Mouse (Mus musculus): ENCODE data around the gene Adora1. TPM values are rescaled to one million over a fixed set of nuclear protein-coding genes. Genes with fewer than 3 reads are reported as not detected.

The Adora1 gene
- polyA plus RNA-seq, 1 experiment from 2014 or later: 11.1 TPM

DNA sequence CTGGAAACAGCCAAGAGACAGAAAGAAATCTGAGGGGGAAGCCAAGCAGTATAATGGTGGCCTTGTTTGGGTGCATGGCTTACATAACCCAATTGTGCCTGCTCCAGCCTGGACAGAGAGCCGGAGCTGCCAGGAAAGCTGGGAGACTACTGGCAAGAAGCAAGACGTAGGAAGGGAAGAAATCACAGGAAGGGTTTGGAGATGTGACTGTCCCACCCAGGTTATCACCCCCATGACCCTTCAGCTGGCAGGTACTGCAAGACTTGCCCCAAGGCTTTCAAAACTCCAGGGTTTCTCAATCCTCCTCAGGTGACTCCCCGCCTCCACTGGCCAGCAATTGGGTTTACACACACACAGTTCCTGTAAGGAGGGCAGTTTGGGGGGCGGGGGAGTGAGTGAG, 53.2 kb downstream of the Adora1 start, which contains the start of gene Chil1:
Chil1 (plus strand) TSS at position 152 of the 400 bp plus-strand sequence.
- Histone ChIP-seq H3K4me1 (replicated peaks) (no peaks in the 10 kb centered on the region), H3K27ac (replicated peaks) (no peak within 1 kb of the TSS), H3K36me3 (no peaks in the 10 kb centered on the region), H3K4me2 (no peak within 1 kb of the TSS), H3K27me3 (0 out of 2 replicates have a peak, but pooled peaks cover 4% of the 10 kb centered on the region), H3K9me3 (no peaks in the 10 kb centered on the region), H3K9ac (no peak within 1 kb of the TSS), H3K4me3 (no peak within 1 kb of the TSS)
- WGBS: 62% methylated on average over 4 of the region's 4 CpGs
- ATAC-seq (ENCODE audit: low read depth): no peak

DNA sequence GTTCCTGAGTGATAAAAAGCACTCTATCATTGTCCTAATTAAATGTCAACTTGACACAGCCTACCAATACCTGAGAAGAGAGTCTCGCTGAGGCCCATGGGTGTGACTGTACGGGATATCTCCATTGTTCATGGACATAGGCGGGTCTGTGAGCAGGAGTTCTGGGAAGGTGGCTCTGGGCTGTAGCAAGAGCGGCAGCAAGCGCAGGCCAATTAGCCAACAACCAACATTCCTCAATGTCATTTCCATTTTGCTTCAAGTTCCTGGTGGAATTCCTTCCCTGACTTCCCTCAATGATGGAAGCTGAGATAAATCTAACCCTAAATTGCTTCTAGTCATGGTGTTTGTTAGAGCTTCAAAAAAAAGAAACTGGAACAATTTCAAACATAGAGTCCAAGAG, 57.3 kb downstream of the Adora1 start:
- H3K9ac ChIP-seq: no peak overlapping the region
- H3K27ac ChIP-seq (replicated peaks): no peak overlapping the region
- H3K27me3 ChIP-seq: no peaks in the 10 kb centered on the region
- H3K36me3 ChIP-seq: no peaks in the 10 kb centered on the region
- no peak overlapping the region for H3K4me3 ChIP-seq
- no peaks in the 10 kb centered on the region for H3K9me3 ChIP-seq
- WGBS: 91% methylated on average over 5 of the region's 5 CpGs
- H3K4me1 ChIP-seq (replicated peaks): no peaks in the 10 kb centered on the region
- no peak for ATAC-seq (ENCODE audit: low read depth)
- no peak overlapping the region for H3K4me2 ChIP-seq

DNA sequence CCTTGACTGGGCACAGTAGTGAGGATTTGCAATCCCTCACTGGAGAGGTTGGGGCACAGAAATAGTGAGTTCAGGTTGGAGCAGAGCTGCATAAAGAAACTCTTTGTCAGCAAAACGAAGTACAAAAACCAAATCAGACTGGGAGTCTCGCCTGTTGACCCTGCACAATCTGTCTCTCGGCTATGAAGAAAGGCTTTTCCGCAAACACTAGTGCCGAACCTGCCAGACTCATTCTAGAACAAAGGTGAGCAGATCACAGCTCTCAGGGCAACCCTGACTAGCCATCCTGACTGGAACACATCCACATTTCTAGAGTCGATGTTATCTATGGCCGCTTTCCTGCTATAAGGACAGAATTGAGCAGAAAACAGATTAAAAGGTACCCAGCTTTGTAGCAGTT, 62.1 kb downstream of the Adora1 start:
- H3K9me3 ChIP-seq: no peaks in the 10 kb centered on the region
- no peaks in the 10 kb centered on the region for H3K27me3 ChIP-seq
- no peaks in the 10 kb centered on the region for H3K36me3 ChIP-seq
- H3K4me2 ChIP-seq: no peak overlapping the region
- no peak overlapping the region for H3K4me3 ChIP-seq
- no peaks in the 10 kb centered on the region for H3K4me1 ChIP-seq (replicated peaks)
- no peak for ATAC-seq (ENCODE audit: low read depth)
- H3K9ac ChIP-seq: no peak overlapping the region
- 62% methylated on average over 7 of the region's 7 CpGs for WGBS
- no peak overlapping the region for H3K27ac ChIP-seq (replicated peaks)

DNA sequence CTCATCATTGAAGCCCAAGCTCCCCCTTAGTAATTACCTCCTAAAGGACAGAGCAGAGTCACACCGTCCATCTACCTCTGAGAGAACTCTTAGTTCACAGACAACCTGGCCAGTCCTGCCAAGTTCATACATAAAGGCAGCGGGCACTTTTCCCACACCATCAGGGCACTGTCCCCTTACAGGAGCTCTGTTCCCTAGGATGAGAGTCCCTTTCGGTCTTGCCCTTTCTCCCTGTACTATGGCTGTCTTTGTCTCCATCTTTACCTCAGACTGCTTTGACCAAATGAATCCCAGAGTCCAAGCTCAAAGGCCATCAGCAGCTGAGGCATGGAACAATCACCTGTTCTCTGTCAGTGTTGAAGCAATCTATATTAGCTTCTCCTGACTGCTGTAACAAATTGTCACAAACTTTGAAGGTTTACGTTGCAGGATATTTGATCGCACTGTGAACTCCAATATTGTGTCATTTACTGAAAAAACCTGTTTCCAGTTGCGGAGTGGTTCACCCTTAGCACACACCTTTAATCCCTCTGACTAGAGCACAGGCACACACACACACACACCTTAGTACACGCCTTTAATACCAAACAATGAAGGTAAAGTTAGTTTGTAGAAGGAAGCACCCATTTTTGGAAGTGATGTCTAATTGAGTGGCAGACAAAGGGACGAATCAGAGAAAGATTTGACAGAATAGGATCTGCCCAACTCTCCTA, 66.1 kb downstream of the Adora1 start:
- Histone ChIP-seq H3K9me3 (no peaks in the 10 kb centered on the region), H3K4me3 (no peak overlapping the region), H3K4me1 (replicated peaks) (no peaks in the 10 kb centered on the region), H3K9ac (no peak overlapping the region), H3K36me3 (no peaks in the 10 kb centered on the region), H3K4me2 (no peak overlapping the region), H3K27me3 (no peaks in the 10 kb centered on the region), H3K27ac (replicated peaks) (no peak overlapping the region)
- no peak for ATAC-seq (ENCODE audit: low read depth)
- 85% methylated on average over 8 of the region's 8 CpGs for WGBS

DNA sequence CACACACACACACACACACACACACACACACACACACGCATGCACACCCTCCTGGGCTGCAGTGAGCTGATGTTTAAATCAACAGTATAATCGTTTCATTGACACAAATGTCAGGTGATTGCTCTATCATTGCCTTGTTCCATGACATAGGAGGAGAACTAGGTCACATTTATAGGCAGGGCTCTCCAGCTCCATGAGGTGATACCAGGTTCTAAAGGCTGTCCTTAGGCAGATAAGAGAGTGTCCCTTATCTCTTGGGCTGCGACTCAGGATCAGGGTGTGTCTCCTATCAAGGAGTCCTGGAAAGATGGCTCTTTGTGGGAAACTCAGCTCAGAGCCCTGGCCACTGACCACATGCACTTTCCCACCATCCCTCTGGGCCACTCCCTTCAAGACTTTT, 66.7 kb downstream of the Adora1 start:
- no peak for ATAC-seq (ENCODE audit: low read depth)
- Histone ChIP-seq H3K4me2 (no peak overlapping the region), H3K9me3 (no peaks in the 10 kb centered on the region), H3K36me3 (no peaks in the 10 kb centered on the region), H3K27me3 (no peaks in the 10 kb centered on the region), H3K4me3 (no peak overlapping the region), H3K4me1 (replicated peaks) (no peaks in the 10 kb centered on the region), H3K9ac (no peak overlapping the region), H3K27ac (replicated peaks) (no peak overlapping the region)
- 93% methylated on average over 3 of the region's 3 CpGs for WGBS

DNA sequence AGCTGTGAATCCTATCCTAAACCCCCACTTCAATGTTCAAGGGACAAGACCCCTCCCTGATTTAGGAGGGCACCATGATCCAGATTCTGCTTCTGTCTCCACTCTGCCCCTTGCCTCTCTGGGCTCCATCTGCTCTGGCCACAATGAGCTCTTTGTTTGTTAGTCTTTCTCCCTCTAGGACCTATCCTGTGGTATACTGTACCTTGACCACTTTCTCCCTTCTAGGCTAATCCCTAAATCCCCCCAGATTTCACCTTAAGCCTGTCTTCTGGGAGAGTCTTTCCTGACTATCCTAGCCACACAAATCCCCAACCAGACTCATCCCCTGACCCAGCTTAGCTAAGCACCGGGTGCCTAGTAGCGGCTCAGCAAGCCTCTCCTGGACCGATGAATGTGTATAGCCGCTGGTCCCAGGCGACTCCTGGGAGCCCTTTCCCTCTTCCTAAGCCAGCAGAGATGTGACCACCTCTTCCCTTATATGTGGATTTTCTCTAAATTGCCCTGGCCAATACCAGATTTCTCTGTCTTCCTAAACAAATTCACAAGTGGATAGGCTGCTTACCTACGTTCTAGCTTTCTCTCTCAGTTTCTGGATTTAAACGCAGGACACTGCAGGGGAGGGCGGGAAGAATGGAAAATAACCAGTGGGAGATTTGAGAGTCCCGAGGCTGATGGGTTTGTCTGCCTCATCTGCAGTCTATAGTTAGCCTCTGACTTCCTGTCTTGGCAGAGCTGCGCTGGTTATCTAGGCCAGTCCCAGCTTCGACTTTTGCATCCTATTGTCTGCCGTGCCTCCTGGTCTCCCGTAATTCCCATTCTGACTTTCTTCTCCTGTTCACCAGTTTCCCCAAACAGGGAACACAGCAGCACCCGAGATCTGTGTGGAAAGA, 67.6 kb downstream of the Adora1 start:
- ATAC-seq (ENCODE audit: low read depth): no peak
- H3K4me1 ChIP-seq (replicated peaks): no peaks in the 10 kb centered on the region
- no peaks in the 10 kb centered on the region for H3K36me3 ChIP-seq
- no peak overlapping the region for H3K9ac ChIP-seq
- no peak overlapping the region for H3K4me3 ChIP-seq
- no peaks in the 10 kb centered on the region for H3K27me3 ChIP-seq
- H3K4me2 ChIP-seq: no peak overlapping the region
- WGBS: 61% methylated on average over 14 of the region's 14 CpGs
- no peaks in the 10 kb centered on the region for H3K9me3 ChIP-seq
- no peak overlapping the region for H3K27ac ChIP-seq (replicated peaks)

DNA sequence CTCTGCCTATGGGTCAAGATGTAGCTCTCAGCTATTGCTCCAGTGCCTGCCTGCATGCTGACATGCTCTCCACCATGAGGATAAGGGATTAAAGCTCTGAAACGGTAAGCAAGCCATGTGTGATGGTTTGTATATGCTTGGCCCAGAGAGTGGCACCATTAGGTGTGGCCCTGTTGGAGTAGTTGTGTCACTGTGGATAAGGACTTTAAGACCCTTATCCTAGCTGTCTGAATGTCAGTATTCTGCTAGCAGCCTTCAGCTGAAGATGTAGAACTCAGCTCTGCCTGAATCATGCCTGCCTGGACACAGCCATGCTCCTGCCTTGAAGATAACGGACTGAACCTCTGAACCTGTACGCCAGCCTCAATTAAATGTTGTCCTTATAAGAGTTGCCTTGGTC, 68.7 kb downstream of the Adora1 start:
- H3K4me3 ChIP-seq: no peak overlapping the region
- no peaks in the 10 kb centered on the region for H3K27me3 ChIP-seq
- no peak overlapping the region for H3K27ac ChIP-seq (replicated peaks)
- no peaks in the 10 kb centered on the region for H3K9me3 ChIP-seq
- WGBS: 94% methylated on average over 3 of the region's 3 CpGs
- no peak for ATAC-seq (ENCODE audit: low read depth)
- H3K4me1 ChIP-seq (replicated peaks): no peaks in the 10 kb centered on the region
- no peaks in the 10 kb centered on the region for H3K36me3 ChIP-seq
- H3K9ac ChIP-seq: no peak overlapping the region
- H3K4me2 ChIP-seq: no peak overlapping the region

DNA sequence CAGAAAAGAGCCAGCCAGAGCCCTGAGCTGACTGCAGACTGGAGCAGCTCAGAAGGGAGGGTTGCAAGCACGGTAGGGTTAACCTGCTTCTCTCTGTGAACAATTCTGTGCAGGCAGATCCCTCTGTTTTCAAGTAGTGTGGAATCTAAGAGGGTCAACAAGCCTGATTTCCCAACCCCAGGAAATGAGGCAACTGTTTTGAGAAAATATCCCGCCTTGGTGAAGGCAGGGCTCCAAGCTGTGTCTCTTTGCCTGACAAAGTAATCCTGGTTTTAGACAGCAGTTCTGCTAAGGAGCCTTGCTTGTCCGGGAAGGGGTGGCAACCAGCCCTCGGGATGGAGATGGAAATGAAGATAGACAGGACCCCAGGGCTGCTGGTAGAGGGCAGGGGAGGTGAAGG, 70.8 kb downstream of the Adora1 start:
- Histone ChIP-seq H3K27ac (replicated peaks) (no peak overlapping the region), H3K4me3 (no peak overlapping the region), H3K4me1 (replicated peaks) (no peaks in the 10 kb centered on the region), H3K4me2 (no peak overlapping the region), H3K27me3 (no peaks in the 10 kb centered on the region), H3K9me3 (no peaks in the 10 kb centered on the region), H3K9ac (no peak overlapping the region), H3K36me3 (no peaks in the 10 kb centered on the region)
- 73% methylated on average over 4 of the region's 4 CpGs for WGBS
- ATAC-seq (ENCODE audit: low read depth): no peak

DNA sequence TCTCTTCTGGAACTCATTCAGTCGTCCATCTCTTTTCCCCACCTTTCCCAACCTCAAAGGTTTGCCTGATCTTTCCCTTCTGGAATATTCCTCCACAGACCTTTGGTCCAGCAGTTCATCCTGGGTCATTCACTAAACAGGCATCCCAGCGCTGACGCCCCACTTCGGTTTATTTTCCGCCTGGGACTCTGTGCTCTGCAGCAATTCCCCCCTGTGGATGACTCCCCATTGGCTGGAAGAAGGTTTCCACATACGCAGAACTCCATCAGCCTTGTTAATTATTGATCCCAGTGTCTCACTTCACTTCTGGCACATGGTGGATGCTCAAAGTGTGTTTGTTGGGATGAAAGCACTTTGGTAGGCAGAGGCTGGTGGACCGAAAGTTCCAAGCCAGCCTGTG, 71.8 kb downstream of the Adora1 start:
- Histone ChIP-seq H3K36me3 (no peaks in the 10 kb centered on the region), H3K27ac (replicated peaks) (no peak overlapping the region), H3K4me1 (replicated peaks) (no peaks in the 10 kb centered on the region), H3K9ac (no peak overlapping the region), H3K27me3 (no peaks in the 10 kb centered on the region), H3K4me3 (no peak overlapping the region), H3K4me2 (no peak overlapping the region), H3K9me3 (no peaks in the 10 kb centered on the region)
- ATAC-seq (ENCODE audit: low read depth): no peak
- 89% methylated on average over 7 of the region's 7 CpGs for WGBS

DNA sequence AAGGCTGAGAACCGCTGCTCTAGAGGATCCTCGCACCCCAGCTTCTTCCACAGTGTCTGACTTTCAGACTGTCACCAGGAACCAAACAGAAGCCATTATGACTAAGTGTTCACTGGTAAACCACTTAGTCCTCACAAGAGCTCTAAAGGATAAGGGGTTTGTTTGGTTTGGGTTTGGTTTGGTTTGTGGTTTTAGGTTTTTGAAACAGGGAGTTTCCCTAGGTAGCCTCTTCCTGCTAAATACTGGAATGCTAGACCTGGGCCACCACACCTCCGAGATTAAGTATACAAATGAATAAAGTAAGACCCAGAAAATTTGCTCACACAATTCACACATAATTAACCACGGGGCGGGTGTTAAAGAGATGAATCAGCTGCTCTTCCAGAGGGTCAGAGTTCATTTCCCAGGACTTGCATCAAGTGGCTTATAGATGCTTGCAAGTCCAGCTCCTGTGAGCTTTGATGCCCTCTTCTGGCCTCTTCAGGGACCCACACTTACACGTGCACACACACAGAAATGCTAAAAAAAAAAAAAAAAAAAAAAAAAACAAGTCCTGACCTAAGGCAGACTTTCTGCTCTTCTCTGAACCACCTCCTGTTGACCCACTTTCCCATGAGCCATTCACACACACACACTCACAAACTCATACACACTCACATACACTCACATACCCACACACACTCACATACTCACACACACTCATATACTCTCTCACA, 72.6 kb downstream of the Adora1 start:
- Histone ChIP-seq H3K9me3 (no peaks in the 10 kb centered on the region), H3K9ac (no peak overlapping the region), H3K4me3 (no peak overlapping the region), H3K4me1 (replicated peaks) (no peaks in the 10 kb centered on the region), H3K4me2 (no peak overlapping the region), H3K36me3 (no peaks in the 10 kb centered on the region), H3K27me3 (no peaks in the 10 kb centered on the region), H3K27ac (replicated peaks) (no peak overlapping the region)
- no peak for ATAC-seq (ENCODE audit: low read depth)
- WGBS: 81% methylated on average over 6 of the region's 6 CpGs

DNA sequence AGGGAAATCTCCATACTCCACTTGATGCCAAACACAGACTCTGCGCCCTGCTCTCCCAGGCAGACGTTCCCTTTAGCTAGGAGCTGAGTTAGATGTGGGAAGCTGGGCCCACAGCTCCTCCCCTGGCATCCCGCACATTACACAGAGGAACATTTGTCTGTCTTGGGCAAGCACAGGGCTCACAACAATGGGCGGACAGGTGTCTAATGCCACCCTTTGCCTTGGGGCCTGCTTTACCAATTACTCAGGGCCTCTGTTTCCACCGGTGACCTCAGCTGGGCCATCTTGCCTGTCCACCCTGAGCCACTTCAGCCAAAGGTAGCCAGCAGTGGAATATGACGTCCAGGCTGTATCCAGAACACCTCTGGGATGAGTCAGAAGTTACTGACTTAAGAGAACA, 73.8 kb downstream of the Adora1 start:
- H3K4me1 ChIP-seq (replicated peaks): no peaks in the 10 kb centered on the region

DNA sequence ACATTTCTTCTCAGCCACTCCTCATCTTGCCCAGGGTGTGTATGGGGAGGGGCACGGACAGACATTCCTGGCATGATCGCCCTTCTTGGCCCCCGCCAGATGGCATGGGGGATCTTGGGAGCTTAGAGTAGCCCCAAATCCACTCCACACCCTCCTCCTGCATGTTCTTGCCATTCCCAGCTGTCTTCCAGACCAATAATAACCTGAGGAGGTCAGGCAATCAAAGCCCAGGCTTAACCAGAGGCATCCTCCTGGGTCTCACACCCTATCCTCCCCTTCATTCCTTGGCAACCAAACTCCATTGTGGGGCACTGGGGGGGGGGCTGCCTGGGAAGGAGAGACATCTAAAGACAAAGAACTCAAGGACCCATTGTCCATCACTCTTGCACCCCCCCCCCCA, 74.8 kb downstream of the Adora1 start:
- H3K36me3 ChIP-seq: no peaks in the 10 kb centered on the region
- no peaks in the 10 kb centered on the region for H3K4me1 ChIP-seq (replicated peaks)
- no peaks in the 10 kb centered on the region for H3K27me3 ChIP-seq
- no peaks in the 10 kb centered on the region for H3K9me3 ChIP-seq
- no peak overlapping the region for H3K9ac ChIP-seq
- no peak overlapping the region for H3K27ac ChIP-seq (replicated peaks)
- H3K4me2 ChIP-seq: no peak overlapping the region
- 87% methylated on average over 3 of the region's 3 CpGs for WGBS
- no peak overlapping the region for H3K4me3 ChIP-seq
- no peak for ATAC-seq (ENCODE audit: low read depth)

More for the DNA sequence above, 73.8 kb downstream of the Adora1 start:
- Histone ChIP-seq H3K9me3 (no peaks in the 10 kb centered on the region), H3K4me2 (no peak overlapping the region), H3K4me3 (no peak overlapping the region), H3K27me3 (no peaks in the 10 kb centered on the region), H3K36me3 (no peaks in the 10 kb centered on the region), H3K9ac (no peak overlapping the region), H3K27ac (replicated peaks) (no peak overlapping the region)
- WGBS: 77% methylated on average over 6 of the region's 6 CpGs
- no peak for ATAC-seq (ENCODE audit: low read depth)
